Mouse (Mus musculus): Measurements from ENCODE around the gene Cox11. TPM values are rescaled to one million over a fixed set of nuclear protein-coding genes. Genes with fewer than 3 reads are reported as not detected.

Gene Cox11
- polyA plus RNA-seq, 1 experiment = 11.5 TPM

DNA sequence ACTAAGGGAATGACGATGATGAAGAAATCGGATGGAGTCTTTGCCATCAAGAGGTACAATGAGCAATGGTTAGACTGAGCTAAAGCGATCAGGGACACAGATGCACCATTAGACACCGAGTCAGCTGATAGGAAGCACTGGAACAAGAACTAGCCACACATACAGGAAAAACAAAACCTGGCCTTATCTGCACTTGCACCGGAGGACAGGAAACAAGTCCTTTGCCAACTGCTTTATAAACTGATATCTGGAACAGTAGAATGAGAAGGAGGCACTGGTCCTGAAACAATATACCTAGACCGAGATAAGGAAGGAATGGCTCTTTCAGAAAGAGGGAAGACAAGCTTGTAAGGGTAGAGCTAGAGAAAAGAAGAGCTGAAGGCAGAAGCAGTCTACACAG lies 23.2 kb upstream of the Cox11 start:
- H3K79me2 ChIP-seq (ENCODE audit: control insufficient read depth, insufficient read depth) = no peaks in the 10 kb centered on the region
- TF ChIP-seq MYOG (IDR thresholded peaks at IDR 0.05; ENCODE audit: control insufficient read depth, extremely low read depth, insufficient read length) = no peak
- TF ChIP-seq FOSL1 (IDR thresholded peaks at IDR 0.05; ENCODE audit: insufficient read depth, low read length, poor library complexity, severe bottlenecking) = no peak
- no peak for TF ChIP-seq CTCF (IDR thresholded peaks at IDR 0.05; ENCODE audit: control insufficient read depth, insufficient read depth, insufficient read length)
- TF ChIP-seq CEBPB (IDR thresholded peaks at IDR 0.05; ENCODE audit: low read depth) = no peak
- no peak for TF ChIP-seq MAX (IDR thresholded peaks at IDR 0.05)
- no peak for TF ChIP-seq MYOD1 (IDR thresholded peaks at IDR 0.05; ENCODE audit: control insufficient read depth, insufficient read length, low read depth)
- no peak for TF ChIP-seq USF1 (IDR thresholded peaks at IDR 0.05; ENCODE audit: low read depth)
- no peak overlapping the region for H3ac ChIP-seq (ENCODE audit: control insufficient read depth, insufficient read length, low read depth)
- peaks cover 34% of the 10 kb centered on the region for H3K36me3 ChIP-seq (ENCODE audit: control insufficient read depth, insufficient read depth)
- H3K4me3 ChIP-seq (ENCODE audit: insufficient read depth, poor library complexity, severe bottlenecking) = no peak overlapping the region
- no peaks in the 10 kb centered on the region for H3K79me3 ChIP-seq (ENCODE audit: low read depth)
- no peaks in the 10 kb centered on the region for H3K27me3 ChIP-seq (ENCODE audit: control insufficient read depth, insufficient read depth, insufficient read length)

DNA sequence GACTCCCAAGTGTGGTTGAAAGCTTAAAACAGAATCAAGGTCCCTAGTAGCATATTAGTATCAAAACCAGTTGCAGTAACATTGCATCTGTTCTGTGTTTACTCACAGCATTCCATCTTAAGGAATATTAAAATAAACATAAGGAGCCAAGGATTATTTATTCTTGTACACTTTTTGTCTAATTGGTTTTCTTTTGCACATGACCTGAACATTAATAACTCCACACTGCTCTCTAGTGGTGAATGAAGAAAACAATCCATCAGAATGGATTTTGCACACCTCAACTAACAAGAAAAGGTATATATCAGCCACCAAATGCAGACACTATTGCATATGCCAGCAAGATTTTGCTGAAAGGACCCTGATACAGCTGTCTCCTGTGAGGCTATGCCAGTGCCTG lies 21.5 kb upstream of the Cox11 start:
- Histone ChIP-seq H3K36me3 (ENCODE audit: control insufficient read depth, insufficient read depth) (peaks cover 36% of the 10 kb centered on the region), H3K79me3 (ENCODE audit: low read depth) (no peaks in the 10 kb centered on the region), H3ac (ENCODE audit: control insufficient read depth, insufficient read length, low read depth) (no peak overlapping the region), H3K79me2 (ENCODE audit: control insufficient read depth, insufficient read depth) (no peaks in the 10 kb centered on the region), H3K4me3 (ENCODE audit: insufficient read depth, poor library complexity, severe bottlenecking) (no peak overlapping the region), H3K27me3 (ENCODE audit: control insufficient read depth, insufficient read depth, insufficient read length) (no peaks in the 10 kb centered on the region)
- TF ChIP-seq FOSL1 (IDR thresholded peaks at IDR 0.05; ENCODE audit: insufficient read depth, low read length, poor library complexity, severe bottlenecking) = no peak
- no peak for TF ChIP-seq MYOD1 (IDR thresholded peaks at IDR 0.05; ENCODE audit: control insufficient read depth, insufficient read length, low read depth)
- no peak for TF ChIP-seq CEBPB (IDR thresholded peaks at IDR 0.05; ENCODE audit: low read depth)
- no peak for TF ChIP-seq CTCF (IDR thresholded peaks at IDR 0.05; ENCODE audit: control insufficient read depth, insufficient read depth, insufficient read length)
- TF ChIP-seq MYOG (IDR thresholded peaks at IDR 0.05; ENCODE audit: control insufficient read depth, extremely low read depth, insufficient read length) = no peak
- TF ChIP-seq USF1 (IDR thresholded peaks at IDR 0.05; ENCODE audit: low read depth) = no peak
- no peak for TF ChIP-seq MAX (IDR thresholded peaks at IDR 0.05)

DNA sequence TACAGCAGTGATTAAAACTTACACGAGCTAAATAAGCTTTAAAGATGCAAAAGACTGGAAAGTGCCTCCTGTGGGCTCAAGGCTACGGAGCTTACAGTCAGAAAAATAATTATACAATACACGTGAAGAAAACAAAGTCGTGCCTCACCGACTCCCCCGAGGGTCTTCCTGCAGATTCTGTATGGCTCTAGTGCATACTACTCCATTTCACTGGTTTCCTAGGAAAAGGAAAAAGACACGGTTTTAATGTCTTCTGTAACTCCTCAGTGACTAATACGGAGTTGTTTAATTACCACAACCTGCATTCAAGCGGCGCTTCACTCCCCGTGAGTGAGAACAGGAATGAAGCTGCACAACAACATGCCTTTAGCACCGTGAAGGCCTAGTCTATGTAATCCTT lies 15.9 kb upstream of the Cox11 start:
- TF ChIP-seq CEBPB (IDR thresholded peaks at IDR 0.05; ENCODE audit: low read depth) = no peak
- TF ChIP-seq USF1 (IDR thresholded peaks at IDR 0.05; ENCODE audit: low read depth) = no peak
- TF ChIP-seq MAX (IDR thresholded peaks at IDR 0.05) = no peak
- Histone ChIP-seq H3K79me2 (ENCODE audit: control insufficient read depth, insufficient read depth) (no peaks in the 10 kb centered on the region), H3ac (ENCODE audit: control insufficient read depth, insufficient read length, low read depth) (no peak overlapping the region), H3K27me3 (ENCODE audit: control insufficient read depth, insufficient read depth, insufficient read length) (no peaks in the 10 kb centered on the region), H3K36me3 (ENCODE audit: control insufficient read depth, insufficient read depth) (peaks cover 16% of the 10 kb centered on the region), H3K4me3 (ENCODE audit: insufficient read depth, poor library complexity, severe bottlenecking) (no peak overlapping the region), H3K79me3 (ENCODE audit: low read depth) (peaks cover 1% of the 10 kb centered on the region)

DNA sequence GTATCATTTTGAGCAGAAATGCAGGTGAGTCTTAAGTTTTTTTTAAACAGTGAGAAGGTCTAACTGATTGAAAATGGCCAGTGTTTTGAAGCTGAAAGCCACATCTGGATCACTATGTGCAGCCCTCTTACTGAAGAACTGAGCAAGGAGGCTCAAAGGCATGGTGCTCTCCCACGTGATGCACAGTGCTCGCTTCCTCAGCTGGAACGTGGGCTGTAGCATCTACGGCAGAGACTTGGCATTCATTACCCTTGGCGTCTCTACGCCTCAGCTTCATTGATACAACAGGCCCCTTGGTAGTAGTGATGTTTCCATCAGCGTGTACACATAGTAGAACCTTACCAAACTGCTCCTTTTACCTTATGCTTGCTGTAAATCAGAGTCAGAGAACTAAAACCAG lies 15.5 kb upstream of the Cox11 start:
- Histone ChIP-seq H3K79me3 (ENCODE audit: low read depth) (peaks cover 1% of the 10 kb centered on the region), H3K36me3 (ENCODE audit: control insufficient read depth, insufficient read depth) (peaks cover 16% of the 10 kb centered on the region), H3K4me3 (ENCODE audit: insufficient read depth, poor library complexity, severe bottlenecking) (no peak overlapping the region), H3ac (ENCODE audit: control insufficient read depth, insufficient read length, low read depth) (no peak overlapping the region), H3K27me3 (ENCODE audit: control insufficient read depth, insufficient read depth, insufficient read length) (no peaks in the 10 kb centered on the region), H3K79me2 (ENCODE audit: control insufficient read depth, insufficient read depth) (no peaks in the 10 kb centered on the region)
- TF ChIP-seq MYOG (IDR thresholded peaks at IDR 0.05; ENCODE audit: control insufficient read depth, extremely low read depth, insufficient read length) (no peak), MYOD1 (IDR thresholded peaks at IDR 0.05; ENCODE audit: control insufficient read depth, insufficient read length, low read depth) (no peak), MAX (IDR thresholded peaks at IDR 0.05) (no peak)

DNA sequence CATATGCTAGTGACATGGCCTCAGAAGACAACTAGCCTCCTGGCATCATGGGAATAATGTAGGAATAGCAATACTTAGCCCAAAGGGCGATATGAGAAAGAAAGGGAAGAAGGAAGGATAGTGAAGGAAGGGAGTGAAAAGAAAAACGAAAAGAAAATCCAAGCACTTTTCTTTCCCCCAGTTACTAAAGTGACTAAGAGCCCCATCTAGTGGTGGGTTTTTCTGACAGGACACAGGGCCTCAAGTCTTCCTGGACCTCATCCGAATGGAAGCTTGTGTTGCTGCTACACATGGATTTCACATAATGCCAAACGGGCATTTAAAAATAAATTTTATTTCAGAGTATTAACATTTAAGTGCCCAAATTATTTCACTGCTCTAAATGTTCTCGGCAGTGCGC lies 14.5 kb upstream of the Cox11 start:
- H3K27me3 ChIP-seq (ENCODE audit: control insufficient read depth, insufficient read depth, insufficient read length) = no peaks in the 10 kb centered on the region
- H3K4me3 ChIP-seq (ENCODE audit: insufficient read depth, poor library complexity, severe bottlenecking) = no peak overlapping the region
- TF ChIP-seq CTCF (IDR thresholded peaks at IDR 0.05; ENCODE audit: control insufficient read depth, insufficient read depth, insufficient read length) = no peak
- TF ChIP-seq MAX (IDR thresholded peaks at IDR 0.05) = no peak
- no peak for TF ChIP-seq MYOG (IDR thresholded peaks at IDR 0.05; ENCODE audit: control insufficient read depth, extremely low read depth, insufficient read length)
- TF ChIP-seq MYOD1 (IDR thresholded peaks at IDR 0.05; ENCODE audit: control insufficient read depth, insufficient read length, low read depth) = no peak
- TF ChIP-seq FOSL1 (IDR thresholded peaks at IDR 0.05; ENCODE audit: insufficient read depth, low read length, poor library complexity, severe bottlenecking) = no peak
- TF ChIP-seq USF1 (IDR thresholded peaks at IDR 0.05; ENCODE audit: low read depth) = no peak
- TF ChIP-seq CEBPB (IDR thresholded peaks at IDR 0.05; ENCODE audit: low read depth) = no peak
- H3K36me3 ChIP-seq (ENCODE audit: control insufficient read depth, insufficient read depth) = peaks cover 10% of the 10 kb centered on the region
- peaks cover 5% of the 10 kb centered on the region for H3K79me2 ChIP-seq (ENCODE audit: control insufficient read depth, insufficient read depth)
- H3K79me3 ChIP-seq (ENCODE audit: low read depth) = peaks cover 5% of the 10 kb centered on the region
- no peak overlapping the region for H3ac ChIP-seq (ENCODE audit: control insufficient read depth, insufficient read length, low read depth)

DNA sequence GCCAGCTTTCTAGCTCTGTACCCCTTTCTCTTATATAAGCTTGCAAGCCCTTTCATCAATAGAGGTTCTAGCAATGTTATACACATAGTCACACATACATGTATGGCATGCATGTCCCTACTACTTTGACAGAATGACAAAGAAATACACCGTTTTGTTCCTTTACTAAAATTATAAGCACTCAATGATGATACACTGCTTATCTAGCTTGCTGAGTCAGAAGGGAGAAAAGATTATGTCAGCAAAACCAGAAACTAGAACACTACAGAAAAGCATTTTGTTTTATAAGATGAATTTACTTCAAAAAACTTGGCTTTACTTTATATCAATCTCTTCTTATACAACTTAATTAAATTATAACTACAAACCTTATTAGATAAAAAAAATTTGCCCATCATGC lies 12.8 kb upstream of the Cox11 start:
- no peaks in the 10 kb centered on the region for H3K36me3 ChIP-seq (ENCODE audit: control insufficient read depth, insufficient read depth)
- peaks cover 12% of the 10 kb centered on the region for H3K79me2 ChIP-seq (ENCODE audit: control insufficient read depth, insufficient read depth)
- H3ac ChIP-seq (ENCODE audit: control insufficient read depth, insufficient read length, low read depth) = no peak overlapping the region
- H3K27me3 ChIP-seq (ENCODE audit: control insufficient read depth, insufficient read depth, insufficient read length) = no peaks in the 10 kb centered on the region
- H3K79me3 ChIP-seq (ENCODE audit: low read depth) = peaks cover 10% of the 10 kb centered on the region
- no peak overlapping the region for H3K4me3 ChIP-seq (ENCODE audit: insufficient read depth, poor library complexity, severe bottlenecking)
- no peak for TF ChIP-seq MYOG (IDR thresholded peaks at IDR 0.05; ENCODE audit: control insufficient read depth, extremely low read depth, insufficient read length)
